Mouse (Mus musculus) lung, embryonic 15.5 days (tissue): ENCODE measurements around the gene Wipf1. TPM values are rescaled to one million over a fixed set of nuclear protein-coding genes. Genes with fewer than 3 reads are reported as not detected.
A peak's percentile ranks its signal among the peaks of the same experiment; 100 is the strongest.

Experiments
- ATAC-seq: fragments of 200-750 bp; cut with Nextera tagmentation; 2 replicates; pipeline ENCODE4 v1.8.0; 2017; ENCODE audit warnings: moderate number of reproducible peaks, borderline replicate concordance; ENCODE audit not compliant: low FRiP score, low TSS enrichment; ENCODE audit errors: extremely low read depth
- H3K27ac ChIP-seq: fragments of 300-500 bp; sonication (generic); 2 replicates; pipeline ENCODE4 v1.5.1; 2015; ENCODE audit warnings: moderate library complexity, mild to moderate bottlenecking, inconsistent platforms
- H3K27me3 ChIP-seq: fragments of 300-500 bp; sonication (generic); 2 replicates; pipeline ENCODE4 v1.6.1; 2015; ENCODE audit warnings: inconsistent platforms
- H3K36me3 ChIP-seq: fragments of 300-500 bp; sonication (generic); 2 replicates; pipeline ENCODE4 v1.6.1; 2015; ENCODE audit warnings: inconsistent platforms
- H3K4me1 ChIP-seq: fragments of 300-500 bp; sonication (generic); 2 replicates; pipeline ENCODE4 v1.6.1; 2015; ENCODE audit warnings: inconsistent platforms
- H3K4me2 ChIP-seq: fragments of 300-500 bp; sonication (generic); 2 replicates; pipeline ENCODE4 v1.6.1; 2015; ENCODE audit warnings: inconsistent platforms, mild to moderate bottlenecking, moderate library complexity
- H3K4me3 ChIP-seq: fragments of 300-500 bp; sonication (generic); 2 replicates; pipeline ENCODE4 v1.5.1; 2015; ENCODE audit warnings: mild to moderate bottlenecking, inconsistent platforms
- H3K9ac ChIP-seq: fragments of 300-500 bp; sonication (generic); 2 replicates; pipeline ENCODE4 v1.6.1; 2015; ENCODE audit warnings: inconsistent platforms
- H3K9me3 ChIP-seq: fragments of 300-500 bp; sonication (generic); 2 replicates; pipeline ENCODE4 v1.6.1; 2016; ENCODE audit warnings: inconsistent platforms
- WGBS: fragments of 180-500 bp; shearing (Covaris S2); methylation state at CpG from one replicate; pipeline ENCODE4 v1.1.7; 2015; 5-methylcytosine and 5-hydroxymethylcytosine counted together
- polyA plus RNA-seq: library from polyadenylated mRNA; unstranded; fragments of >200 nt; fragmentation: Nextera tagmentation; extraction: Ambion mirVana; gene quantifications from 2 replicates; pipeline ENCODE4 v1.2.1, GENCODE M21; 2015

Gene Wipf1
- polyA plus RNA-seq, 1 experiment from 2014 or later: 10.2 TPM

DNA sequence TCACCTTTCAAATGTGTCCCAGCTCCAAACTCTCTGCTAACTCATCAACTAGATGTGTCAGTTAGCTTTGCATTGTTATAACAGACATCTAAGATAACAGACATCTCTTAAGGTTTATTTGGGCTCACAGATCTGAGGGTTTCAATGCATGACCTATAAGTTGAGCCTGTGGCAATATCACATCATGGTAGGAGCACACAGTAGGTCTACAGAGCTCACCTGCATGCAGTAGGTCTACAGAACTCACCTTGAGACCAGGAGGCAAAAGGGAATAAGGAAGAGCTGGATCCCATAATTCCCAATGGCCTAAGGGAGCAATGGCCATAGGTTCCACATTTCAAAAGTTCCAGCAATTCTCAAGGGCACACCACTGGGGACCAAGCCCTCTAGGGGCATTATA is 31.2 kb downstream of the Wipf1 start:
- peaks cover 26% of the 10 kb centered on the region for H3K4me1 ChIP-seq
- no peaks in the 10 kb centered on the region for H3K36me3 ChIP-seq
- H3K4me2 ChIP-seq: no peak overlapping the region
- H3K27ac ChIP-seq: no peak overlapping the region
- H3K9ac ChIP-seq: no peak overlapping the region
- no peaks in the 10 kb centered on the region for H3K27me3 ChIP-seq
- no peak overlapping the region for H3K4me3 ChIP-seq
- no peaks in the 10 kb centered on the region for H3K9me3 ChIP-seq
- ATAC-seq: no peak

DNA sequence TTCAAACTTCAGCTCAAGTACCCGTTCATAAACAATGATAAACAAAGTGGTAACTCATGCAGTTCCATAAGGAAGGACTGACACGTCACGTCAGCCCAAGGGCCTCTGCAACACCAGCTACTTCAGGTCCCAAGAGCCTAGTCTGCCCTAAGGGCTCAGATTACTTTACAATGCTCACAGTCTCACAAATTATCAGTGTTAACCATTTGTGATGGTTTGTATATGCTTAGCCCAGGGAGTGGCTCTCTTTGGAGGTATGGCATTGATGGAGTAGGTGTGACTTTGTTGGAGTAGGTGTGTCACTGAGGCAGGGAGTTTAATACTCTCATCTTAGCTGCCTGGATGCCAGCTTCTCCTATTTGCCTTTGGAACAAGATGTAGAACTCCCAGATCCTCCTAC is 32.0 kb downstream of the Wipf1 start:
- no peak for ATAC-seq
- Histone ChIP-seq H3K9ac (no peak overlapping the region), H3K9me3 (no peaks in the 10 kb centered on the region), H3K4me1 (peaks cover 18% of the 10 kb centered on the region), H3K27me3 (no peaks in the 10 kb centered on the region), H3K36me3 (no peaks in the 10 kb centered on the region), H3K4me2 (no peak overlapping the region), H3K27ac (no peak overlapping the region), H3K4me3 (no peak overlapping the region)
- WGBS: 39% methylated on average over 3 of the region's 3 CpGs

DNA sequence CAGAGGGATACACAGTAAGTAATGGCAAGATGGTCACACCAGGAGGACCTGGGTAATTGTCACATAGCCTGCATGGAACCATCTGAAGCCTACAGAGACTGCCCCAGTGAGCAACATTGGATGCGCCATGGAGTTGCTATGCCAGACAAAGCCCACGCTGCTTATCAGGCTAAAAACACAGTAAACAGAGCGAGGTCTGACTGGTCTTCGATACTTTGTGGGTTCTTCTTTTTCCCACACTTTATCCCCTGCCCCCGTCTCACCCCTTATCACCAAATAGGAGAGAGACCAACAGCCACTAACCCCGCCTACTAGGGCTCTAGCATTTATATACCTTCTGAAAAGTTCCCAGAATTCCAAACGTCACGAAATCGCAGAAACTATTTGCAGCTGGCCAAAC is 32.6 kb downstream of the Wipf1 start:
- peaks cover 20% of the 10 kb centered on the region for H3K4me1 ChIP-seq
- H3K27me3 ChIP-seq: no peaks in the 10 kb centered on the region
- WGBS: 85% methylated on average over 9 of the region's 9 CpGs
- H3K27ac ChIP-seq: no peak overlapping the region
- no peak overlapping the region for H3K4me3 ChIP-seq
- H3K4me2 ChIP-seq: no peak overlapping the region
- no peak for ATAC-seq
- no peaks in the 10 kb centered on the region for H3K9me3 ChIP-seq
- no peak overlapping the region for H3K9ac ChIP-seq
- H3K36me3 ChIP-seq: no peaks in the 10 kb centered on the region

DNA sequence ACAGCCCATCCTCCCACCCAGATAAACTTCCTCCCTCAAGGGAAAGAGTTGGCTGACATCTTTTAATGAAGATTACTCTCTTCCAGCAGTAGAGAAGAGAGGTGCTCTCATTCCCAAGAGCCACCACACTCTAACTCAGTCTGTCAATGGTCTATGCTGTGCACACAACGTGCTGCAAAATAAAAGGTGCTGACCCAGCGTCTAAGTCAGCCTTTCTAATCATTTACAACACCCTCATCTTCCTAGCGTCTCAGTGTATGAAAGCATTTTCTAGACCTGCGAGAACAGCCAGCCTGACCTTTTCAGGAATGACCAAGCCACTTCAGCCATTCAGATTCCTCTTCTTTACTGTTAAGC is 33.2 kb downstream of the Wipf1 start:
- Histone ChIP-seq H3K4me3 (no peak overlapping the region), H3K27me3 (no peaks in the 10 kb centered on the region), H3K4me2 (peak overlapping the region; percentile 14; the same call in 1 of the 2 replicates), H3K9me3 (no peaks in the 10 kb centered on the region), H3K36me3 (no peaks in the 10 kb centered on the region), H3K9ac (no peak overlapping the region), H3K27ac (0 out of 2 replicates have a peak overlapping the region, but pooled peaks have one; percentile 17), H3K4me1 (peaks cover 26% of the 10 kb centered on the region)
- ATAC-seq: no peak
- WGBS: 43% methylated on average over 4 of the region's 4 CpGs

GRCm38 (mm10) chr2:73495617-73496328 is 33.8 kb downstream of the Wipf1 start:
- H3K4me1 ChIP-seq: peaks cover 31% of the 10 kb centered on the region
- peak overlapping the region; percentile 17; the same call in 1 of the 2 replicates for H3K27ac ChIP-seq
- no peaks in the 10 kb centered on the region for H3K9me3 ChIP-seq
- H3K4me2 ChIP-seq: peak overlapping the region; percentile 14; the same call in 1 of the 2 replicates
- H3K4me3 ChIP-seq: no peak overlapping the region
- H3K27me3 ChIP-seq: no peaks in the 10 kb centered on the region
- no peaks in the 10 kb centered on the region for H3K36me3 ChIP-seq
- no peak overlapping the region for H3K9ac ChIP-seq
- ATAC-seq: peak; percentile 20; the same call in 1 of the 2 replicates
- whole genome bisulfite sequencing: 31% methylated on average over 16 of the region's 16 CpGs

DNA sequence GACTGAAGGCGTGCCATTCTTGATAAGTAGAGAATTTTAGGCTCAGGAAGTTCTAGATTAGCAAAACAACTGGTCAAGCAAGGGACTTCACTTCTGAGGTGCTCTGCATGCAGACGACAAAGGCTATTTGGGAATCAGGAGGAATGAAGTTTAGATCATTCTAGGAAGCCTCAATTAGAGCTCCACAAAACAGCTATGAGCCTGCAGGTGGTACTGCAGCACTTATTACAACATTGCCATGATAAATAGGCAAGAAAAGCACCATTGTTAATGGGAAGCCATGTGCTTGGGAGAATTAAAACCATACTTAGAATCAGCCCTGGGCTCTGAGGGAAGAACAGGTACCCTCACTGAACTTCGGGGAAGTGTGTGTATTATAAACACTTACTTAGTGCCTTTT is 36.0 kb downstream of the Wipf1 start:
- no peak overlapping the region for H3K27ac ChIP-seq
- no peak for ATAC-seq
- no peak overlapping the region for H3K9ac ChIP-seq
- H3K4me2 ChIP-seq: no peak overlapping the region
- no peaks in the 10 kb centered on the region for H3K9me3 ChIP-seq
- 57% methylated on average over 3 of the region's 3 CpGs for WGBS
- H3K27me3 ChIP-seq: no peaks in the 10 kb centered on the region
- peaks cover 40% of the 10 kb centered on the region for H3K4me1 ChIP-seq
- H3K36me3 ChIP-seq: no peaks in the 10 kb centered on the region
- no peak overlapping the region for H3K4me3 ChIP-seq

GRCm38 (mm10) chr2:73491442-73492241 is 37.9 kb downstream of the Wipf1 start:
- Histone ChIP-seq H3K4me1 (peaks cover 42% of the 10 kb centered on the region), H3K4me3 (no peak overlapping the region), H3K36me3 (no peaks in the 10 kb centered on the region), H3K27me3 (no peaks in the 10 kb centered on the region), H3K27ac (peak overlapping the region; percentile 21; the same call in 1 of the 2 replicates), H3K4me2 (no peak overlapping the region), H3K9me3 (no peaks in the 10 kb centered on the region), H3K9ac (no peak overlapping the region)
- no peak; the same call in 1 of the 2 replicates for ATAC-seq
- 32% methylated on average over 9 of the region's 9 CpGs for WGBS

GRCm38 (mm10) chr2:73490466-73490865 is 39.1 kb downstream of the Wipf1 start:
- H3K9ac ChIP-seq: no peak overlapping the region
- WGBS: 42% methylated on average over 1 of the region's 1 CpGs
- peak overlapping the region; percentile 22 for H3K27ac ChIP-seq
- H3K4me1 ChIP-seq: peaks cover 42% of the 10 kb centered on the region
- 0 out of 2 replicates have a peak, but pooled peaks have one; percentile 44 for ATAC-seq
- no peak overlapping the region for H3K4me3 ChIP-seq
- no peak overlapping the region for H3K4me2 ChIP-seq
- no peaks in the 10 kb centered on the region for H3K36me3 ChIP-seq
- H3K27me3 ChIP-seq: no peaks in the 10 kb centered on the region
- H3K9me3 ChIP-seq: no peaks in the 10 kb centered on the region

- no peak overlapping the region for H3K9ac ChIP-seq
- no peaks in the 10 kb centered on the region for H3K36me3 ChIP-seq
- H3K4me2 ChIP-seq: peak overlapping the region; percentile 52
- no peaks in the 10 kb centered on the region for H3K9me3 ChIP-seq
- peaks cover 43% of the 10 kb centered on the region for H3K4me1 ChIP-seq
- WGBS: 54% methylated on average over 8 of the region's 8 CpGs
- H3K4me3 ChIP-seq: no peak overlapping the region
- H3K27ac ChIP-seq: peak overlapping the region; percentile 85
- no peak for ATAC-seq
- no peaks in the 10 kb centered on the region for H3K27me3 ChIP-seq
Measured at GRCm38 (mm10) chr2:73486120-73486601, 43.4 kb downstream of the Wipf1 start.

- no peaks in the 10 kb centered on the region for H3K27me3 ChIP-seq
- H3K4me2 ChIP-seq: peak overlapping the region; percentile 52
- 32% methylated on average over 26 of the region's 26 CpGs for WGBS
- peak; percentile 40; the same call in 1 of the 2 replicates for ATAC-seq
- peak overlapping the region; percentile 85 for H3K27ac ChIP-seq
- H3K36me3 ChIP-seq: no peaks in the 10 kb centered on the region
- H3K9ac ChIP-seq: no peak overlapping the region
- no peaks in the 10 kb centered on the region for H3K9me3 ChIP-seq
- peaks cover 37% of the 10 kb centered on the region for H3K4me1 ChIP-seq
- peak overlapping the region; percentile 29 for H3K4me3 ChIP-seq
Measured at GRCm38 (mm10) chr2:73485236-73486119, 44.1 kb downstream of the Wipf1 start.

DNA sequence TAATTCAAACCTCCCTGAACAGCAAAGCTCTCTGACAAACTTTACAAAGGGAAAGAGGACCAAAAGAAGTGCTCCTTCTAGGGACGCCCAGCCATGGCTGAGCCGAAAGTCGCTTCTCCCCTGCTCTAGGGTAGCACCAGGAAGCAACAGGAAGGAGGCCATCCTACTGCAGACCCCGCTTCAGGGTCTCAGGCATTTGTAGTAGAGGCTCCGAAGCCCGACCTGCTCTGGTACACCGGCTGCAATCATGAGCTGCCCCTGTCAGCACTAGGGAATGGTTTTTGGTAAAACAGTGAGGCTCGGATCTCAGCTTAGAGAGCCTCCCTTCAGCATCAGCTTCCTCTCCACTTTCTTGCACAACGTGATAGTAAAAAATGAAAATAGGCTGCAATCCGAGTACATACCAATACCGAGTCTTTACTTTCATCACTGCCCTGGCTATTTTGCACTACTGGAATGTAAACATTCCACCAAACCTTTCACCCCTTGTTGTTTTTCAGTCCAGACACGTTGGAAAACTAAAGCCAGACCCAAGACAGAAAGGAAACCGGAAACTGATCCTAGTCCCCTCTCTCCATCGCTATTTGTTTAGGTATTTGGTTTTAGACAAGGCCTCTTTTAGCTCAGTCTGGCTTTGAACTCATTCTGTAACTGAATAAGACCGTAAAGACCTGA is 44.8 kb downstream of the Wipf1 start:
- no peaks in the 10 kb centered on the region for H3K27me3 ChIP-seq
- H3K9ac ChIP-seq: no peak overlapping the region
- H3K27ac ChIP-seq: peak overlapping the region; percentile 85
- H3K9me3 ChIP-seq: no peaks in the 10 kb centered on the region
- H3K4me3 ChIP-seq: peak overlapping the region; percentile 29
- H3K4me2 ChIP-seq: peak overlapping the region; percentile 52
- ATAC-seq: peak; percentile 36; the same call in 1 of the 2 replicates
- H3K36me3 ChIP-seq: 0 out of 2 replicates have a peak, but pooled peaks cover under 1% of the 10 kb centered on the region
- 24% methylated on average over 15 of the region's 15 CpGs for WGBS
- H3K4me1 ChIP-seq: peaks cover 31% of the 10 kb centered on the region
